Mouse (Mus musculus): ENCODE results near the gene Prcc. TPM values are rescaled to one million over a fixed set of nuclear protein-coding genes. Genes with fewer than 3 reads are reported as not detected.

Prcc gene
- polyA plus RNA-seq, 1 experiment: 34.8 TPM

DNA sequence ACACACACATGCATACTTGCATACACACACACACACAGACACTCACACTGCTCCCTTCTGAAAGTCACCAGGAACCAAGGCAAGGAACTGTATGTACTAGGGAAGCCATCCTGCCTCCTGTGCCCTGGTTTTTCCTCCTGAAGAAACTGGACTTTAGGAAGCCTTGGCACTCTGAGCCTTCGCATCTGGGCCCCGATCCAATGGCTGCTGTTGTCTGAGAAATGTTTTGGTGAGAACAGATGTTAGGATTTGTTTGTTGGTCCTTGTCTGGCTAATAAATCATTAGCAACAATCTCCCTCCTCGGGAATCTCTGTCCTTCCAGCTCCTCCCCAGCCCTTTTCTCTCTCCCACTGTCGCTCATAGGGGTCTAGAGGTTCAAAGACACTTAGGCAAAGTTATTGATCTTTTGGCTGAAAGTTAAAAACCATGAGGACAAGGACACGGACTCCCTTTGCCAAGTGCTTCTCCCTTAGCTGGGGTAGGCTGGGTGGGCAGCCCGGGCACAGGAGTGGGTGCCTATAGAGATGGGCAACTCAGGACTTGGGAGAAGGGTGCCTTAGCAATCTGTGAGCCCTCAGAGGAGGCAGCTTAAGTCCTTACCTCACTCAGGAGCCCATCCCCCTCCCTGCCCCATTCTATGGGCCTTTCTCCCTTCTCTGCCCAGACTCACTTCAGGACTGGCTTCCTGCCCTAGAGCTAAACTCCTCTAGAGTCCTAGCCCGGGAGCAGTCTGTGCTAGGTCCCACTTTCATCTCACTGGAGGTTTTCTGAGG lies 30.4 kb downstream of the Prcc start:
- TF ChIP-seq POLR2A (IDR thresholded peaks at IDR 0.05; ENCODE audit: borderline replicate concordance, low read depth, low read length) (no peak), CTCF (IDR thresholded peaks at IDR 0.05; ENCODE audit: low read depth, low read length) (no peak)
- Histone ChIP-seq H3K27ac (ENCODE audit: insufficient read depth, low read depth, low read length) (no peak overlapping the region), H3K4me1 (ENCODE audit: control insufficient read depth, insufficient read depth, low read length) (peaks cover 2% of the 10 kb centered on the region; the same call in 1 of the 2 replicates), H3K4me3 (ENCODE audit: insufficient read depth, low read length) (no peak overlapping the region)

DNA sequence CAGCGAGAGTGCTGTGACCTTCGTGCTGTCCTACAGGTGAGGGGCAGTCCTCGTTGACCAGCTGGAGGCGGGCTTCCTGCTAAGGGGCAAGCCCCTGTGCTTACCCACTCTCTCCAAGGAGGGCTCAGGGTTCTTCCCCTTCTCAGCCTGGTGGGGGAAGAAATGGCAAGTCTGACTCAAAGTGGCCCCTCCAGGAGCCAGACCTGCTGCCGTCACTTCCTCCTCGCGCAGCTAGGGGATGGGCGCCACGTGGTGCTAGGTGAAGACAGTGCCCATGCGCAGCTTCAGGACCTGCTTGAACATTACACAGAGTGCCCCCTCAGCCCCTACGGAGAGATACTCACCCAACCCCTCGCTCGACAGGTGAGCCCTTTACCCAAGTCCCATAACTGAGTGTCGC lies 36.3 kb downstream of the Prcc start:
- H3K27ac ChIP-seq (ENCODE audit: insufficient read depth, low read depth, low read length): no peak overlapping the region
- TF ChIP-seq POLR2A (IDR thresholded peaks at IDR 0.05; ENCODE audit: borderline replicate concordance, low read depth, low read length) (no peak), CTCF (IDR thresholded peaks at IDR 0.05; ENCODE audit: low read depth, low read length) (no peak)
- peaks cover 11% of the 10 kb centered on the region for H3K4me1 ChIP-seq (ENCODE audit: control insufficient read depth, insufficient read depth, low read length)
- no peak overlapping the region for H3K4me3 ChIP-seq (ENCODE audit: insufficient read depth, low read length)

DNA sequence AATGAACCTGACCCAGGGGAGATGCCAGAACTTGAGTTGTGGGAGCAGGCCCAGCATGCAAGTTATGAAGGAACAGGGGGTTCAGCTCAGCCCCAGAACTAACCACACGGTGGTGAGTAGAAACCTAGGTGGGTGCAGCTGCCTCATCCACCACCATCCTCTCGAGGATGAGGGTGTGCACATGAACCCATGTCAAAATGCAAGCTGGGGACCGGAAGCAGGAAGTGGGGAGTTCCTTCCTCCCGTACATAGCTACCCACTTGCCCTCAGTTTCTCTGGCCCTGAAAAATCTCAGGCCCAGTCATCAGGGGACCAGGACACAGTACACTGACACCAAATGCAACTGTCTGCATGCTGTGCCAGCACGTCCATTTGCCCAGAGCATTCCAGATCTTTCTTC lies 37.7 kb downstream of the Prcc start:
- Histone ChIP-seq H3K4me3 (ENCODE audit: insufficient read depth, low read length) (no peak overlapping the region), H3K4me1 (ENCODE audit: control insufficient read depth, insufficient read depth, low read length) (peaks cover 11% of the 10 kb centered on the region), H3K27ac (ENCODE audit: insufficient read depth, low read depth, low read length) (no peak overlapping the region)
- TF ChIP-seq POLR2A (IDR thresholded peaks at IDR 0.05; ENCODE audit: borderline replicate concordance, low read depth, low read length) (no peak), CTCF (IDR thresholded peaks at IDR 0.05; ENCODE audit: low read depth, low read length) (no peak)

DNA sequence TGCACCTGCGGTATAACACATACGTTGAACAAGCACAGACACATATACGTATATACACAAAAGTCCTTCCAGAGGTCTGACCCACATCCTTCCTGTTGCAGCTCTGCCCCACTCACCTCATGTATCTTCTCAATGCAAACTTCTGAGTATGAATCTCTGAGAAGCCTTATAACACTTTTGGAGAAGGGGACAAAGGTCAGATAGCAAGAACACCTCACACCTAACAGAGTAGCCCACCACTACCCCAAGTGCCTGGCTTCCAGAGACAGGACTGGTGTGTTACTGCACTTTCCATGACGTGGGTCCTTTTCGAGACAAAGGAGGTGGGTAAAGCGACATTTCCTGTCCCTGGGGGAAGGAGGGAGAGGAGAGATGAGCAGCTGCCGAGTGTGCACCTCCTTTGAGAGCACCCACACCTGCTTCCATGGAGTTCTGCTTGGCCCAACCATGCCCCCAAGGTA lies 38.7 kb downstream of the Prcc start, which contains the start of gene Sh2d2a:
Gene Sh2d2a, plus strand, starts transcription at position 106 of the 461 bp plus-strand sequence.
- Histone ChIP-seq H3K27ac (ENCODE audit: insufficient read depth, low read depth, low read length) (no peak within 1 kb of the TSS), H3K4me3 (ENCODE audit: insufficient read depth, low read length) (no peak within 1 kb of the TSS), H3K4me1 (ENCODE audit: control insufficient read depth, insufficient read depth, low read length) (peaks cover 11% of the 10 kb centered on the region)
- TF ChIP-seq CTCF (IDR thresholded peaks at IDR 0.05; ENCODE audit: low read depth, low read length) (no peak), POLR2A (IDR thresholded peaks at IDR 0.05; ENCODE audit: borderline replicate concordance, low read depth, low read length) (no peak)

DNA sequence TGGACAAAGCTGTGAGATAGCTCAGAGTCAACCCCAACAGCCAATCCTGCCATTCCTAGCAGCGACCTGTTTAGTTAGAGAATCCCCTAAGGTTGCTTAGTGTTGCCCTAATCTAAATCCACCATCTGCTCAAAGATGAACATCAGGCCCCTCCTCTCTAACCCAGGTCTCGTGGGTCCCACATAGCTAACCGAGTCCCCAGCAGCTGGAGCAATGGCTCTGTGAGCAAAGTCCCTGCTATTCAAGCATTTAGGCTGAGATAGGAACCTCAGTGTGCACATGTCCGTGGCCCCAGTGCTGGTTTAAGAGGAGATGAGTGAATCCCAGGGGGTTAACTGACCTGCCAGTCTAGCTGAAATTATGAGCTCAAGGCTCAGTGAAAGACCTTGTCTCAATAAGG lies 39.2 kb downstream of the Prcc start:
- no peak overlapping the region for H3K27ac ChIP-seq (ENCODE audit: insufficient read depth, low read depth, low read length)

DNA sequence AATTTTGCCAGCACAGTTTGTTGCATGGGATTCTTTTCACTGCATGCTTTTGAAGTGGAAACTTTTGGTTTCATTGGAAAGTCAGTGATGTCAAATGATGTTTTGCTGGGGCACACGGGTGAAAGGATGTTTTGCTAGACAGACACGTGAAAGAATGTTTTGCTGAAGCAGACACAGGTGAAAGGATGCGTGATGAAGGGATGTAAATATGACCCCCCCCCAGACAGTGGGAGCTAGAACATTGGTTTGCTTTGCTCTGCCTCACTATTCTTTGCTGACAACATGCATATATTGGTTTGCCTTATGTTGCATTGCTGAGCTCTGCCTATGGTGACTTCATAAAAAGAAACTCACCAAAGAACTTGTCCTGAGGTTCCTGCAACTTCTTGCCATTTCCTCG lies 40.4 kb downstream of the Prcc start:
- Histone ChIP-seq H3K4me3 (ENCODE audit: insufficient read depth, low read length) (no peak overlapping the region), H3K27ac (ENCODE audit: insufficient read depth, low read depth, low read length) (no peak overlapping the region), H3K4me1 (ENCODE audit: control insufficient read depth, insufficient read depth, low read length) (peaks cover 11% of the 10 kb centered on the region)
- TF ChIP-seq CTCF (IDR thresholded peaks at IDR 0.05; ENCODE audit: low read depth, low read length) (no peak), POLR2A (IDR thresholded peaks at IDR 0.05; ENCODE audit: borderline replicate concordance, low read depth, low read length) (no peak)

More for the DNA sequence above, 39.2 kb downstream of the Prcc start:
- TF ChIP-seq POLR2A (IDR thresholded peaks at IDR 0.05; ENCODE audit: borderline replicate concordance, low read depth, low read length): no peak
- TF ChIP-seq CTCF (IDR thresholded peaks at IDR 0.05; ENCODE audit: low read depth, low read length): no peak
- H3K4me3 ChIP-seq (ENCODE audit: insufficient read depth, low read length): no peak overlapping the region
- peaks cover 11% of the 10 kb centered on the region for H3K4me1 ChIP-seq (ENCODE audit: control insufficient read depth, insufficient read depth, low read length)

DNA sequence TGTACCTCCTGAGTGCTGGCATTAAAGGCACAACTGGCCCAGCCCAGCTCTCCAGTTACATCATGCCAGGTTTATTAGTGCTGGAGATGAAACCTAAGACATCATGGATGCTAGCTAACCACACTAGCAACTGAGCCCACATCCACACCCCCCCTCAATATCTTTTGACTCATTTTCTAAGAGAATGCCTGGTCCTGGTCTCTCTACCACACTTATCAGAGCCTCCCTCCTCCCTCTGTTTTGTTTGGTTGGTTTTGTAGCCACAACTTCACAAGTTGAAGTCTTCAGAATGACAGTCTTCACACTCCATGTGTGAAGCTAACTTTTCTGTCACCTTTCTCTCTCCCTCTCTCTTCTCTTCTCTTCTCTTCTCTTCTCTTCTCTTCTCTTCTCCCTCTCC lies 44.5 kb downstream of the Prcc start:
- Histone ChIP-seq H3K27ac (ENCODE audit: insufficient read depth, low read depth, low read length) (no peak overlapping the region), H3K4me1 (ENCODE audit: control insufficient read depth, insufficient read depth, low read length) (no peaks in the 10 kb centered on the region), H3K4me3 (ENCODE audit: insufficient read depth, low read length) (no peak overlapping the region)
- TF ChIP-seq CTCF (IDR thresholded peaks at IDR 0.05; ENCODE audit: low read depth, low read length) (no peak), POLR2A (IDR thresholded peaks at IDR 0.05; ENCODE audit: borderline replicate concordance, low read depth, low read length) (no peak)

DNA sequence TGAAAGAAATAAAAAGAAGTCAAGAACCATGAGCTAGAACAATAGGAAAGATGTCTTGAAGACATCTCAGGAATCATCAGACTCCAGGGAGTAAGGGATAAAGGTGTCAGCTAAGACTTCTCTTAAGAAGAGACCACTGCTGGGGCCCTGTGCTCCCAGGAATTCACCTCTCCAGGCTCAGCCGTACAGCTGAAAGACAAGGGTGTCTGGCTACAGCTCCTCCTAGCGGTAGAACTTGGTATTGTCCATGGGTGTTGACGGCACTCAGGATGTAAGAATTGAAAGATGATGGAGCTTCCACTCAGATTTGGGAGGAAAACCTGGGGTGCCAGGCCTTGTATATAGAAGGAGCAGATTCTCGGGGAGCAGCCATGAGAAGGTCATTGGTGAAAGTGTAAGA lies 46.8 kb downstream of the Prcc start:
- Histone ChIP-seq H3K4me3 (ENCODE audit: insufficient read depth, low read length) (no peak overlapping the region), H3K4me1 (ENCODE audit: control insufficient read depth, insufficient read depth, low read length) (no peaks in the 10 kb centered on the region), H3K27ac (ENCODE audit: insufficient read depth, low read depth, low read length) (no peak overlapping the region)
- TF ChIP-seq CTCF (IDR thresholded peaks at IDR 0.05; ENCODE audit: low read depth, low read length) (peak; percentile 81), POLR2A (IDR thresholded peaks at IDR 0.05; ENCODE audit: borderline replicate concordance, low read depth, low read length) (no peak)

DNA sequence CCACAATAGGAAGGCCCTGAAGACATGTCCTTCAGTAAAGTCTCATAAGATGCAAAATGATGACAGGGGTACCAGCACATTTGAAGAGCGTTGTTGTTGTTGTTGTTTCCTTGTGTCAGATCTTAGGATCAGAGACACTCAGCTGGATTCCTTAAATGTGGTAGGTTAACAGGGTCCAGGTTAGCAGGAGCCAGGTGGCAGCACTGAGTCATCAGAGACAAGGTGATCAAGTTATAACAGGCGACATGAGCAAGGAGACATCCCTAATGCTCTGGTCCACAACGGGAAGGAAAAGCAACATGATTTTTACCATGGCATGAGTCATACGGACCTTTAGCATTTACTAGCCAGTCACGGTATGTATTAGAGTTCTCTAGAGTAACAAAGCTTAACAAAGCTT lies 51.9 kb downstream of the Prcc start:
- 0 out of 2 replicates have a peak, but pooled peaks cover 2% of the 10 kb centered on the region for H3K4me1 ChIP-seq (ENCODE audit: control insufficient read depth, insufficient read depth, low read length)
- H3K27ac ChIP-seq (ENCODE audit: insufficient read depth, low read depth, low read length): no peak overlapping the region
- TF ChIP-seq POLR2A (IDR thresholded peaks at IDR 0.05; ENCODE audit: borderline replicate concordance, low read depth, low read length): no peak
- TF ChIP-seq CTCF (IDR thresholded peaks at IDR 0.05; ENCODE audit: low read depth, low read length): no peak
- H3K4me3 ChIP-seq (ENCODE audit: insufficient read depth, low read length): no peak overlapping the region

DNA sequence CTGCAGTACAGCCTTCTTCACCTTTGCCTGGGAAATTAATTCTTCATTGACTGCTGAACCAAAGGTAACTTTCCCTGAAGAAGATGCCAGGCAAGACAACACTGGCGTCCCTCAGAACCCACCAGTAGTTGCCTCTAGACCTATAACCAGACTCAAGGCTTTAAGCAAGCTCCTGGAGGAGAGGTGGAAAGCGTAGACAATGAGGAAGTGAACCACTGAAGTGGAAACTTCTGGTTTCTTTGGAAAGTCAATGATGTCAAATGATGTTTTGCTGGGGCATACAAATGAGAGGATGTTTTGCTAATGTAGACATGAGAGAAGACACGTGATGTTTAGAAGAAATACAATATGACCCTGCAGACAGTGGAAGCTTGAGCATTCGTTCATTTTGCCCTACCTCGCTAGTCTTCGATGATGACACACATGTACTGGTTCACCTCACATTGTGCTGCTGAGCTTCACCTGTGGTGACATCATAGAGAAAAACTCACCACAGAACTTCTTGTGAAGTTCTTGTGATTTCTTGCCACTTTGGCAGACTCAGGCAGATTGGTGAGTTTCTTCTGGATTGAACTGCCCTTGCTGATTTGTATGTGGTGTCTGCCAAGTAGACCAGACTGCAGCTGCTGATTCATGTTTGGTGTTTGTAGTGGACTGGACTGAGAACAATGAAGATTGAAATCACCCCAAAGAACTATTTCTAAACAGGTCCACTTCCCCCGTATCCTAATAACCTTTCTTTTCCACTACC lies 53.1 kb downstream of the Prcc start:
- no peak overlapping the region for H3K4me3 ChIP-seq (ENCODE audit: insufficient read depth, low read length)
- TF ChIP-seq CTCF (IDR thresholded peaks at IDR 0.05; ENCODE audit: low read depth, low read length) (no peak), POLR2A (IDR thresholded peaks at IDR 0.05; ENCODE audit: borderline replicate concordance, low read depth, low read length) (no peak)
- H3K27ac ChIP-seq (ENCODE audit: insufficient read depth, low read depth, low read length): no peak overlapping the region
- 0 out of 2 replicates have a peak, but pooled peaks cover 2% of the 10 kb centered on the region for H3K4me1 ChIP-seq (ENCODE audit: control insufficient read depth, insufficient read depth, low read length)
